Mouse (Mus musculus) 3134 (cell line): ENCODE data around the gene Chd5.
A peak's percentile ranks its signal among the peaks of the same experiment; 100 is the strongest.

Experiments used
- DNase-seq: peaks from one replicate; pipeline ENCODE4 v3.0.0-alpha.2; 2011; ENCODE audit warnings: low spot score; ENCODE audit not compliant: insufficient read length; ENCODE audit errors: extremely low read depth

The Chd5 gene

GRCm38 (mm10) chr4:152351422-152352305 lies 13.2 kb downstream of the Chd5 start:
- DNase-seq, result no peak

GRCm38 (mm10) chr4:152353886-152354637 lies 15.6 kb downstream of the Chd5 start:
- peak; percentile 38 for DNase-seq

- no peak for DNase-seq
Measured at GRCm38 (mm10) chr4:152355672-152356071, 17.2 kb downstream of the Chd5 start.

DNA sequence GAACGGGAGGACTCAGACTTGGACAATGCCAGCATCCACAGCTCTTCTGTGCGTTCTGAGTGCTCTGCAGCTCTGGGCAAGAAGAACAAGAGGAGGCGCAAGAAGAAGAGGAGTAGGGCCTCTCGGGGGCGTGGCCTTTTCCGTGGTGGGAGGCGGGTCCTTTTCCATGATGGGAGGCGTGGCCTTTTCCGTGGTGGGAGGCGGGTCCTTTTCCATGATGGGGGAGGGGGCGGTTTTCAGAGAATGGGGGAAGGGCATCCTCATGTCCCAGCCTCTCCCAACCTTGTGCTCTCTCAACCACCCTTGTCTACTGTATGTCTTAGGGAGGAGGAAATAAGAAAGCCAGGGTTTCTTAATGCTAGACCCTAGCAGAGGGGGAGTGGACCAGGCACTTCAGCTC lies 21.2 kb downstream of the Chd5 start:
- DNase-seq, result peak; percentile 46

DNA sequence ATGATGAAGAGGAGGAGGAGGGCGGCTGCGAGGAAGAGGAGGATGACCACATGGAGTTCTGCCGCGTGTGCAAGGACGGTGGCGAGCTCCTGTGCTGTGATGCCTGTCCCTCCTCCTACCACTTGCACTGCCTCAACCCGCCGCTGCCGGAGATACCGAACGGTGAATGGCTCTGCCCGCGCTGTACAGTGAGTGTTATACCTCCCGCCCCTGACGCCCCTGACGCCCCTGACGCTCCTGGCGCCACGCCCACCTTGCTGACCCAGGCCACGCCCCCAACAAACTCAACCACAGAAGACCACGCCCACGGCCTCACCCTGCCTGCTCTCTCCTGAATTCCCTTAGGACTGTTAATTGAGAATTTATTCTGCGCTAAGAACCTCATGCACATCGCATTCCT lies 22.4 kb downstream of the Chd5 start:
- DNase-seq, result no peak

DNA sequence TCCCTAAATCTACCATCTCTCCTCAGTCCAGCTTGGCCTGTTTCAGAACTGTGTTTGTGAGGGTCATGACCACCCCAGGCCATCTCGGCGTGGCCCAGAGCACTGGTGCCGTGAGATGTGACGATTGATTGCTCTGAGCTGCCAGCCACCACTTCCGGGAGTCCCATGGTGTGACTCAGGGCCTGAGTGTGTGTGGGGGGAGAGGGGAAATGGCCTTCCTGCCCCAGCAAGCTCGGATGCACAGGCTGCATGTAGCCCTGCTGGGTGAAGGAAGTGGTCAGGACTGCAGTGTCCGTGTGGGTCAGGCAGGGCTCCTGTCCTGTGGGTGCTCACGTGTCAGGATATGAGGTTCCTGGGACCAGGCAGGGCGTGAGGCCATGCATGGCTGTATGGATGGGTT lies 23.7 kb downstream of the Chd5 start:
- peak; percentile 74 for DNase-seq

GRCm38 (mm10) chr4:152365228-152365627 lies 26.8 kb downstream of the Chd5 start:
- no peak for DNase-seq

DNA sequence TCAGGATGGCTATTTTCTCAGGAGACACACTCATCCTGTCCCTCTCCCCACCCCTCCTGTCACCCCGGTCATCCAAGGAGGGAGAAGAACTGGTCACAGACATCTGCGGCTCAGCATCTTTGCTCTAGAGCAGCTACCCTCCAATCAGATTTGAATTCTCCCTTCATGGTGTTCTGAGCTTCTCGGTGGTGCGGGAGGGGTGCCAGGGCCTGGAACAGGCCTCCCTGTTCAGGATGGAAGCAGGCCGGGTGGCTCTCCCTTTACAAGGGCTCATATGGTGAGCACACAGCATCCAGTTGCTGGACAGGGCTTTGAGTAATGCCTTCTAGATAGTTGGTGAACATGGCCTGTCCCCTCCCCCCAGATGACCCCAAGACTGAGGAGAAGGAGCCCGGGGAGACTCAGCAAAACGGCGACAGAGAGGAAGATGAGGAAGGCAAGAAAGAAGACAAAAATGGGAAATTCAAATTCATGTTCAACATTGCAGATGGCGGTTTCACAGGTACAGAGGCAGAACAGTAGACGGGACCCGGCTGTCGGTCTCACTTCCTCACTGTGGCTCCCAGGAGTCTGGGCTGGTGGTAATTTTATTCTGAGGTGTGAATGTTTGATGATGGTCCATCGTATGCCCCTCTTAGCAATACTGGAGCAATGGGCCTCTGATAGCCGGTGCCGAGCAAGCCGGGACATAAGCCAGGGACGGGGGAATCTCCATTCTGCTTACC lies 44.2 kb downstream of the Chd5 start:
- no peak for DNase-seq

GRCm38 (mm10) chr4:152385644-152386043 lies 47.2 kb downstream of the Chd5 start:
- DNase-seq, result peak; percentile 51

GRCm38 (mm10) chr4:152392192-152392591 lies 53.7 kb downstream of the Chd5 start:
- no peak for DNase-seq

GRCm38 (mm10) chr4:152392627-152393026 lies 54.2 kb downstream of the Chd5 start:
- DNase-seq, result no peak

DNA sequence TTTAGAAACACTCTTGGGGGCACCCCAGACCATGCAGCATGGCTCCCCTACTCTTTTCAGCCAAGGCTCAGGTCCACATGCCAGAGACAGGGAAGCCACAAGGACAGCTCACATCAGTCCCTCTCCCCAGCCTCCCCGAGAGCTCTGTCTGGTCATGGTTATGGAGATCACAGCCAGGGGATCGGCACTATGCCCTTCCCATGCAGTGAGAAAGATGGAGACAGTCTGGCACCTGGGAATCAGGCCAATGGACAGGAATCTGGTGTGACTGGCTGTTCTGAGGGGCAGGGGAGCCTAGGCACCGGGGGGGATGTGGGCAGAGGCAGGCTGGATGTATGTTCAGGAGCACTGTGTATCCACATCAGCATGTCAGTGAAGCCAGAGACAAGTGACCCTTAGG lies 60.5 kb downstream of the Chd5 start:
- DNase-seq, result no peak

DNA sequence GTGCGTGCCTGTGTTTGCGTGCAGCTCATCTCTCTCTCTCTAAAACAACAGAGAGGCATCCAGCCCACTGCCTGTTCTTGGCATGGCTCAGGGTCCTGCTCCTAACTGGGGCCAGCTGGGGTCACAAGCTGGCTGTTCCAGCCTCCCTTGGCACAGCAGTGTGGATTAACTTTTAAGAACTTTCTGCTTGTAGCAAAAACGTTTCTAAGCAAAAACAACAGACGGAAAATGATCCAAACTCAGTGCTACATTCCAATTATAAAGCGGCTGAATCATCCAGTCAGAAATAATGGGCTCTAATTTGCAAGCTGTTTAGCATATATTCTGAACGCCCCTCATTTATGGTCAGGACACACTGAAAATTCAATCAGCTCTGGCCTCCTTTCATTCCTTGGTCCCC lies 66.7 kb downstream of the Chd5 start:
- no peak for DNase-seq

DNA sequence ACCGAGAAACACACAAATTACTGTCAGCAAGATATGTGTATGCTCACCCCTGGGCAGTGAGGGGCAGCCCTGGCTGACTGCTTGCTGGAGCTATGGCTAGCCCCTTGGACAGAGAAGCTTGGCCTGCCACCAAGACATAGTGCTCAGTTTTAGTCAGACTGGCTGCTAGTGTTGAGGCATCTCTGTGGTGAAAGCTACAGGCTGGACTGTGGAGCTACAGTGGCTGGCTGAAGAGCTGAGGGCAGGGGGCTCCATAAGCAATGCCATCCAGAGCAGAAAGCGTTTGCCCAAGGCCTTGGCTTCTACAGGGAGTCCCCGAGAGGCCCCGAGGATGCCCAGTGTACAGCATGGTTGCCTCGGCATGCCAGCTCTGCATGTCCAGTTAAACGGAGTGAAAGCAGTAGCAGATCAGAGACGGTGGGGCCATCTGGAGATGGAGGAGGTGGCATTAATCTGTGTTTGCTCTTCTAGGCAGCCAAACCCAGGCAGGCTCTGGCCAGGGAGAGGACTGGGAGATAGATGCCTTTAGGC lies 67.3 kb downstream of the Chd5 start:
- no peak for DNase-seq

DNA sequence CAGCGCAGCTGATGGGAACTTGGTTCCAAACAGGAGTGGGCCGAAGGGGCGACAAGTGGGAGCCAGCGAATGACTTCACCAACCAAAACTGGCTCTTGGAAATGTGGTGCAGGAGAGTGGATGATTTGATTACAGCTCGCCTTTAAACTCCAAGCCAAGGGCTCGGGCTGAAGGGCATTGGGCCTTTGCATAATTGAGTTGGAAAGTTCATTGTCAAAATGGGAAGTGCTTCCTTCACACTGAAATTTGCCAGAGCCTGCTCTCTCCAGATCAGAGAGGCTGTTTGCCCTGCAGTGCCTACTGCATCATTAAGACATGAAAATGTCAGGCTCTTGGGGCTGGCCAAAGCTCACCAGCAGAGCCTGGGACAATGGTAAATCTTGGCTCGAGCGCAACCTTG lies 68.1 kb downstream of the Chd5 start:
- DNase-seq, result no peak

DNA sequence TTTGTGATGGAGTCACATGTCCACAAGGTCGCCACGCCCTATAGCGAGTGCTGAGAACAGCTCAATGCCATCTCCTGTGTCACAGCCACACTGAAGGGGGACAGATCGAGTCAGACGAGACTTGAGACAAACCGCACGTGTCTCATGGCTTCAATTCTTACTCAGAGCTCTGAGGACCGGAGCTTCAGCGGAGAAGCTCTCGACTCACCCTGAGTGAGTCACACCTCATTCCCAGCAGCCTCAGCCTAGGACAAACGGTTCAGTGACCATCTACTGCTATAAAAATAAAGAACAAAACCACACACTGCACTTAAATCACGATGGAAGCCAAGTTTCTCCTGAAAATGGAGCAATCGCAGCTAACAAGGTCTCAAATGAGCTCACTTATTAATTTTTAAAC lies 72.5 kb downstream of the Chd5 start:
- peak; percentile 70 for DNase-seq

- peak; percentile 33 for DNase-seq
Measured at GRCm38 (mm10) chr4:152412524-152413080, 74.2 kb downstream of the Chd5 start.

GRCm38 (mm10) chr4:152418229-152419060 lies 80.0 kb downstream of the Chd5 start:
- no peak for DNase-seq

GRCm38 (mm10) chr4:152423576-152423975 lies 85.1 kb downstream of the Chd5 start:
- no peak for DNase-seq

DNA sequence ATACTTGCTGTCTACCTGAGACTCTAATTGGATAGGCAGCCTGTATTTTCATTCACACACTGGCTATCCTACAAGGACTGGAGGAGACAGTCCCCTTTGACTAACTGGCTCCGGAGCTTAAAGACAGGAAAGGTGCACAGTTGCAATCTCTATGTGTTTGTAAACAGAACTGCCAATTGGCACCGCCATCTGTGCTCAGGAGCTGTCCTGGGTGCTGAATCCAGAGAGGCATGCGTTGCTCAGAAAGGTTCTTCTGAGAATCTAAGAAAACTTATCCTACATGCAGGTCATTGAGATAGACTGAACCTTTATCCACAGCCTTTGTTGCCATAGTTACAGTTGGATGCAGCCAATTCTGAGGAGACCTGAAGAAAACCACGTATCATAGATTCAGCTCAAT lies 85.9 kb downstream of the Chd5 start:
- no peak for DNase-seq
